Mouse (Mus musculus): ENCODE measurements around the gene Cenpf. TPM values are rescaled to one million over a fixed set of nuclear protein-coding genes. Genes with fewer than 3 reads are reported as not detected.

The Cenpf gene
- total RNA-seq (2023): 1 to 10 TPM; 1.1 TPM

GRCm38 (mm10) chr1:189687654-189688387 lies at the start of gene Cenpf:
TSS of gene Cenpf (minus strand) at chr1:189688086.

GRCm38 (mm10) chr1:189727884-189728783 lies 40.2 kb upstream of the Cenpf start, which contains the start of gene Ptpn14:
TSS of gene Ptpn14 (plus strand) at chr1:189728268.

Other genes with a start within 250 kb of the Cenpf start
- gene Ptpn14, start 40.2 kb upstream of the Cenpf start, total RNA-seq (2023): 10 to 100 TPM; 19.0 to 24.5 TPM
- gene Smyd2, start 234.3 kb upstream of the Cenpf start, total RNA-seq (2023): 1 to 10 TPM; 2.4 to 3.1 TPM

Data from B cell, adult 67 days (primary cell).